Mouse (Mus musculus) bone marrow, adult 2 months (tissue): ENCODE measurements at regions not wholly inside any gene's neighbourhood (a gene's known extent, or its start where the extent isn't known, plus 50 kb on each side); places are given as distances from the start of the nearest gene placed in this dataset.

Source experiments
- CTCF ChIP-seq: fragments of 200-500 bp; IDR thresholded peaks from 2 replicates; pipeline ENCODE4 v1.5.1; 2011; ENCODE audit warnings: low read length, control low read depth; ENCODE audit not compliant: control insufficient read depth, insufficient read depth
- POLR2A ChIP-seq: fragments of 200-500 bp; IDR thresholded peaks from 2 replicates; pipeline ENCODE4 v1.6.1; 2011; ENCODE audit warnings: low read depth, mild to moderate bottlenecking, control low read depth, low read length, borderline replicate concordance; ENCODE audit not compliant: control insufficient read depth

DNA sequence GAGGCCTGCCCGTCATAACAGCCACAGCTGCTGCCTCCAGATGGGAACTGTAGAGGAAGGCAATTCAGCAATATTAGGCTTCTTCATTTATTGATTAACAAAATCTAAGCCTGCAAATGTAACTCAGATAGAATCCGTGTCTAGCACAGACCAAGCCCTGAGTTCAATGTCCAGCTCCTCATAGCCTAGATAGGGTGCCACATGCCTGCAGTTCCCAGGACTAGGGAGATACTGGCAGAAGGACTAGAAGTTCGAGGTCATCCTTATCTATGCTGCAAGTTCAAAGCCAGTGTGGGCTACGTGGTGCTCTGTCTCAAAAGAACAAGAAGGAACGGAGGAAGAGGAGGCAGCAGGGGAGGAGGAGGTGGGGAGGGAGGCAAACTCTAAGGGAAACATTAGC lies 121.2 kb upstream of the Pkdcc start:
- no peak for TF ChIP-seq CTCF
- TF ChIP-seq POLR2A, result no peak
